Mouse (Mus musculus) hindbrain, embryonic 13.5 days (tissue): Measurements from ENCODE around the gene Vasn. TPM values are rescaled to one million over a fixed set of nuclear protein-coding genes. Genes with fewer than 3 reads are reported as not detected.
A peak's percentile ranks its signal among the peaks of the same experiment; 100 is the strongest.

ENCODE experiments used
- ATAC-seq: fragments of 200-750 bp; cut with Nextera tagmentation; 2 replicates; pipeline ENCODE4 v1.8.0; 2017; ENCODE audit warnings: moderate TSS enrichment; ENCODE audit not compliant: low FRiP score
- H3K27ac ChIP-seq: fragments of 300-500 bp; sonication (generic); 2 replicates; pipeline ENCODE4 v1.5.1; 2015; ENCODE audit warnings: inconsistent platforms, mild to moderate bottlenecking, moderate library complexity
- H3K27me3 ChIP-seq: fragments of 300-500 bp; sonication (generic); 2 replicates; pipeline ENCODE4 v1.6.1; 2015; ENCODE audit warnings: mild to moderate bottlenecking, inconsistent platforms
- H3K36me3 ChIP-seq: fragments of 300-500 bp; sonication (generic); 2 replicates; pipeline ENCODE4 v1.6.1; 2015; ENCODE audit warnings: mild to moderate bottlenecking, inconsistent platforms
- H3K4me1 ChIP-seq: fragments of 300-500 bp; sonication (generic); replicated peaks from 2 replicates; pipeline ENCODE4 v1.6.1; 2015; ENCODE audit warnings: inconsistent platforms
- H3K4me2 ChIP-seq: fragments of 300-500 bp; sonication (generic); 2 replicates; pipeline ENCODE4 v1.6.1; 2015; ENCODE audit warnings: inconsistent platforms, mild to moderate bottlenecking, moderate library complexity
- H3K4me3 ChIP-seq: fragments of 300-500 bp; sonication (generic); 2 replicates; pipeline ENCODE4 v1.5.1; 2015; ENCODE audit warnings: mild to moderate bottlenecking, inconsistent platforms
- H3K9ac ChIP-seq: fragments of 300-500 bp; sonication (generic); 2 replicates; pipeline ENCODE4 v1.6.1; 2015; ENCODE audit warnings: mild to moderate bottlenecking, inconsistent platforms
- H3K9me3 ChIP-seq: fragments of 300-500 bp; sonication (generic); 2 replicates; pipeline ENCODE4 v1.6.1; 2016; ENCODE audit warnings: inconsistent platforms
- WGBS: fragments of 180-500 bp; shearing (Covaris S2); methylation state at CpG from one replicate; pipeline ENCODE4 v1.1.7; 2015; 5-methylcytosine and 5-hydroxymethylcytosine counted together
- polyA plus RNA-seq: library from polyadenylated mRNA; unstranded; fragments of >200 nt; fragmentation: Nextera tagmentation; extraction: Ambion mirVana; gene quantifications from 2 replicates; pipeline ENCODE4 v1.2.1, GENCODE M21; 2015

The Vasn gene
- polyA plus RNA-seq, 1 experiment from 2014 or later, result 6.3 TPM

DNA sequence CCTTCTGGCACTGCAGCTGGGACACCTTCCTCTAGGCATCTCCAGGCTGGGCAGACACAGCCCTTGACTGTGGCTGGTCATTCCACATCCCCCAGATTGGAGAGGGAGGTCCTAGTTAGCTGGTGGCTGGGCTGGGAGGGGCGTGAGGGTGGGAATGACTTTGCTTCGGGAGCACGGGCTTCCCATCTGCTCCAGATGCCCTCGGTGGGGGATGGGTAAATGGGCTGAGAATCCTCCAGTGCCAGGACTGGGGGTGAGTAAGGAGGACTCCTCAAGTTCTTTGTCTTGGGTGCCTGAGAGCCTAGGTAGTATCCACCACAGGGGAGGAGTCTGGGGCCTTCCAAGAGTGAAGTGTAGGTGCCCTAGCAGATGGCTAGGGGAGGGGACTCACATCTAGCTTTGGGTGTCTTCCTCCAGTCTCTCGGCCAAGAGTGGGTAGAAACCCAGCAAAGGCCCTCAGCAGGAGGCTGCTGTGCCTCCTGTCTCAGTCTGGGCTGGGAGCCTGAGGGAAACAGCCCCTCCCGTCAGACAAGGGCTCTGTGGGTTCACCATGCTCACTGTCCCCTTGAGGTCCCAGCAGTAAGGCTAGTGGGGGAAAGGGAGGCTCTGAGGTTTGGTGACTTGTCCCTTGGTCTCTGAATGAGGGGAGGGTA, 40.7 kb upstream of the Vasn start:
- no peak for ATAC-seq
- peak overlapping the region; percentile 97 for H3K4me2 ChIP-seq
- H3K4me1 ChIP-seq, result peaks cover 85% of the 10 kb centered on the region
- H3K9me3 ChIP-seq, result no peaks in the 10 kb centered on the region
- WGBS, result 13% methylated on average over 6 of the region's 6 CpGs
- peak overlapping the region; percentile 12; the same call in 1 of the 2 replicates for H3K4me3 ChIP-seq
- no peaks in the 10 kb centered on the region for H3K36me3 ChIP-seq
- H3K27ac ChIP-seq, result peak overlapping the region; percentile 75
- peak overlapping the region; percentile 96 for H3K9ac ChIP-seq
- H3K27me3 ChIP-seq, result no peaks in the 10 kb centered on the region

DNA sequence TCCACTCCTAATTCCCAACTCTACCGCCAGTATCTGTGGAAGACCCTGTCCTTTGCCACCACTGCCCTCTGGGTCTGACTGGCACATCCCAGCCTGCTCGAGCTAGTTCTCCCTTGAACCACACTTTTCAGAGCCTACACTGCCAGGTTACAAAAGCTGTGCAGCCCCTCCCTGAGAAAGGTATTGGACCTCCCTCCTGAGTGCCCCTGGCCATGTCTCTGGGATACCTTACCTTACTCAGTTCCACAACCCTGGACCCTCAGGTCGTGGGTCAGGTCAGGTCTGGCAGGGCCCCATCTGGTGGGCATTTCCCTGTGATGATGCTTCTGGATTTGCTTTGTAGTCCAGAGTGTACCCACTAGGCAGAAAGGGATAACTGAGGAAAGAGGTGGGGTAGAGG, 40.1 kb upstream of the Vasn start:
- Histone ChIP-seq H3K27ac (no peak overlapping the region), H3K9ac (no peak overlapping the region), H3K4me3 (no peak overlapping the region), H3K9me3 (no peaks in the 10 kb centered on the region), H3K27me3 (no peaks in the 10 kb centered on the region), H3K4me1 (peaks cover 90% of the 10 kb centered on the region), H3K36me3 (no peaks in the 10 kb centered on the region), H3K4me2 (no peak overlapping the region)
- WGBS, result 84% methylated on average over 3 of the region's 3 CpGs
- no peak for ATAC-seq

DNA sequence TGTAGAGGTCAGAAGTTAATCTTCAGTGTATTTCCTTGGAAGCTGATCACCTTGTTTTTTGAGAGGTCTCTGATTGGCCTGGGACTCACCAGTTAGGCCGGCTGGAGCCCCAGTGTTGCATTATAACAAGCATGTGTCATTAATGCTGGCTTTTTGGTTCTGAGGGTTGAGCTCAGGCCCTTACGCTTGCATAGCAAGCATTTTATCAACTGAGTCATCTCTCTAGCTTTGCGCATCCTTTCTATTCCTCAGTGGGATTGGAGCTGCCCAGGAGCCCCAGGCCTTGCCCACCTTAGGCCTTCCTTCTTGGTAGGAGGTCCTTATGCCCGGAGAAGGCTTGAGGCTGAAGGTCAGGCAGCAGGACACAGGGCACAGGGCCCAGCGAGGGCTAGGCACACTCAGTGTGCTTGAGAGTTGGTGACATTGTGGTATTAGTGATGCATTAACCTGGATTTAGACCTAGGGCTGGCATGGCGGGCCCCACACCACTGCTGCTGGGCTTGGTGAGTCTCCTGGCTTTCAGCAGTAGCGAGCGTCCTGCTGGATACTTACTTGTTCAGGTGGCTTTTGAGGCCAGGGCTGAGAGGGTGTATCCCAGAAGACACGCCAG, 38.9 kb upstream of the Vasn start:
- H3K4me3 ChIP-seq, result no peak overlapping the region
- H3K27me3 ChIP-seq, result no peaks in the 10 kb centered on the region
- H3K4me2 ChIP-seq, result no peak overlapping the region
- peak overlapping the region; percentile 30; the same call in 1 of the 2 replicates for H3K27ac ChIP-seq
- H3K36me3 ChIP-seq, result no peaks in the 10 kb centered on the region
- 0 out of 2 replicates have a peak overlapping the region, but pooled peaks have one; percentile 9 for H3K9ac ChIP-seq
- no peak for ATAC-seq
- H3K4me1 ChIP-seq, result peaks cover 95% of the 10 kb centered on the region
- no peaks in the 10 kb centered on the region for H3K9me3 ChIP-seq
- WGBS, result 80% methylated on average over 9 of the region's 9 CpGs

DNA sequence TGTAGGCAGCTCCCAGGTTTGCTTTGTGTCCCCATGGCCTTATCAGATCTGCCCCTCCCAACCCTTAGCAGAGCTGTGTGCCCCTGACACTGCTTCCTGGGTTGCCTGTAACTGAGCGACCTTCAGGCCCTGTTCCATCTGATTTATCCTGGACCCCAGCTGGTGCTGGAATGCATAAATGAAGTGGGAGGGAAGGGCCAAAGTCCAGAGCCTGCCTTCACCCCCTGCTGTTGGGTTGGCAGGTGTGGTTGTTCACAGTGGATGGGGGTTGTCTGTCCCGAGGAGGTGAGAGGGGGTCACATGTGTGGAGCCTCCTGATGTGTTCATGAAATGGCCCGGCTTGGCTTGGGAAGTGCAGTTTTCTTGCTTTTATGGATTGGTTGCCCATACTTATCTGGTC, 37.6 kb upstream of the Vasn start:
- H3K4me1 ChIP-seq, result peaks cover 95% of the 10 kb centered on the region
- 5% methylated on average over 3 of the region's 3 CpGs for WGBS
- ATAC-seq, result no peak

DNA sequence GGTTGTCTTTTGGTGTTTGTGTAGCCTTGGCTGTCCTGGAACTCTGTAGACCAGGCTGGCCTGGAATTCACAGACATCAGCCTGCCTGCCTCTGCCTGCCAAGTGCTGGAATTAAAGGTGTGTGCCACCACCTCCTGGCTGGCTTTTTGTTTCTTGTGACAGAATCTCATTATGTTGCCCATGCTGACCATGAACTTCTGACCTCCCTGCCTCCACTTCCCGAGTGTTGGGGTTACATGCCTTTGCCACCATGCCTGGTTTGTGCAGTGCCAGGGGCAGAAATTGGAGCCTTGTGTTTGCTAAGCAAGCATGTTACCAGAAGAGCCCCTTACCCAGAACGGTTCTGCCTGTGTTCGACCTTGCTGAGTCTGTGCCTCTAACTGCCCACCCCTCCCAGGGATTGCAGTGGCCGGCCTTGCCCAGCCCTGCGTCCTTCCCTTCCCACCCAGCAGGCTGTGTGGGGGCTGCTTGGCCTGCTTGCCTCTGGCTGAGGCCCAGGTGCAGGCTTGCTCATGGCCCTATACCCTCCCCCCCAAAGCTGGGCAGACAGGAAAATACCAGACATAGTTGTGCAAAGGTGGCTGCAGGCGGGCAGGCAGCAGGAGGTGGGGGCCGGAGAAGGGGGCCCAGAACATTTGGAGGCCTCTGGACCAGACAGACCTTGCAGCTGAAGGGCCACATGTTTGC, 36.8 kb upstream of the Vasn start:
- H3K4me2 ChIP-seq, result peak overlapping the region; percentile 17; the same call in 1 of the 2 replicates
- H3K9me3 ChIP-seq, result no peaks in the 10 kb centered on the region
- H3K36me3 ChIP-seq, result no peaks in the 10 kb centered on the region
- peak overlapping the region; percentile 49 for H3K9ac ChIP-seq
- ATAC-seq, result no peak
- WGBS, result 33% methylated on average over 7 of the region's 7 CpGs
- no peak overlapping the region for H3K4me3 ChIP-seq
- H3K27ac ChIP-seq, result peak overlapping the region; percentile 48
- H3K4me1 ChIP-seq, result peaks cover 94% of the 10 kb centered on the region
- H3K27me3 ChIP-seq, result no peaks in the 10 kb centered on the region

More for the DNA sequence above, 37.6 kb upstream of the Vasn start:
- Histone ChIP-seq H3K9ac (peak overlapping the region; percentile 39; the same call in 1 of the 2 replicates), H3K27ac (peak overlapping the region; percentile 66; the same call in 1 of the 2 replicates), H3K27me3 (no peaks in the 10 kb centered on the region), H3K9me3 (no peaks in the 10 kb centered on the region), H3K4me2 (no peak overlapping the region), H3K4me3 (no peak overlapping the region), H3K36me3 (no peaks in the 10 kb centered on the region)

DNA sequence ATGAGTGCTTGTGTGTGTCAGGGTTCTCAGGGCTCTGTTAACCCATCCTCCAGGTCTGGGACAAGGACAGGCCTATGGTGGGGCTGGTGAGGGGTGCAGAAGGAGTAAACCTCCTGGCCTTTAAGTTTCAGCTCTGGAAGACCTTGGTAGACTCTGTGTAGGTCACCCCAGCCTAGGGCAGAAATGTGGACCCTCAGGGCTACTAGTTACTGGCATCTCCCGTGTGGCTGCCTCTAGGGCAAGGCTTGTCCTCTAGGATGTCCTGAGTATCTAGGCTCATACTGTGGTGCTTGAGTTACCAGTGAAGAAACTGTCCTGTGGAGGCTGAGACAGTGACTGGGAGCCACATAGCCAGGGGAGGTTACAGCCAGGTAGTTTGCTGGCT, 36.3 kb upstream of the Vasn start:
- H3K27ac ChIP-seq, result peak overlapping the region; percentile 48
- peak overlapping the region; percentile 49; the same call in 1 of the 2 replicates for H3K9ac ChIP-seq
- ATAC-seq, result no peak
- H3K36me3 ChIP-seq, result no peaks in the 10 kb centered on the region
- no peaks in the 10 kb centered on the region for H3K27me3 ChIP-seq
- no peak overlapping the region for H3K4me2 ChIP-seq
- H3K4me3 ChIP-seq, result no peak overlapping the region
- H3K9me3 ChIP-seq, result no peaks in the 10 kb centered on the region
- WGBS, result 76% methylated on average over 1 of the region's 1 CpGs
- H3K4me1 ChIP-seq, result peaks cover 93% of the 10 kb centered on the region

DNA sequence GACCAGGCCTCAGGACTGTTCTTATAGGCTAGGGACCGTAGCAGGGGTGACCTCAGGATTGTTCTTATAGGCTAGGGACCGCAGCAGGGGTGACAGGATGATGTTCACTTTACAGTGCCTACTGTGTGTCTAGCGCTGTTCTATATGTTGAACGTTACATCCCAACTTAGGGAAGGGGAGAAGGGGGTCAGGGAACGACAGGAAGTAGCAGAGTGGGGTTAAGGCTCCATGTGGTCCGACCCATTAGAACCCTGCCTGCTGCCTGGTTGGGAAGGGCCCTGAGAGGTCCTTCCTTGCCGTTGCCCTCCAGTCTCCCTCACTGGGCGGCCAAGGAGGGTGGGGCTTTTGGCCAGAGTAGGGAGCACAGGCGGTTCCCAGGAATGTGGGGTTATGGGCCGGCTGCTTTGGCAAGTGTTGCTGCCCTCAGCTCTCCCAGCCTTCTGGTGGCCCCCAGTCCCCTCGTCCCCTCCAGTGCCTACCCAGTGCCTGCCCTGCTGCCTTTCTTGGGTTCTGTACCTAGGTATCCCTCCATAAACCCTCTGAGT, 35.4 kb upstream of the Vasn start:
- Histone ChIP-seq H3K27ac (no peak overlapping the region; the same call in 1 of the 2 replicates), H3K9ac (no peak overlapping the region), H3K4me1 (peaks cover 84% of the 10 kb centered on the region), H3K27me3 (no peaks in the 10 kb centered on the region), H3K36me3 (peaks cover 7% of the 10 kb centered on the region), H3K4me2 (no peak overlapping the region), H3K4me3 (no peak overlapping the region), H3K9me3 (no peaks in the 10 kb centered on the region)
- 73% methylated on average over 11 of the region's 11 CpGs for WGBS
- no peak for ATAC-seq

DNA sequence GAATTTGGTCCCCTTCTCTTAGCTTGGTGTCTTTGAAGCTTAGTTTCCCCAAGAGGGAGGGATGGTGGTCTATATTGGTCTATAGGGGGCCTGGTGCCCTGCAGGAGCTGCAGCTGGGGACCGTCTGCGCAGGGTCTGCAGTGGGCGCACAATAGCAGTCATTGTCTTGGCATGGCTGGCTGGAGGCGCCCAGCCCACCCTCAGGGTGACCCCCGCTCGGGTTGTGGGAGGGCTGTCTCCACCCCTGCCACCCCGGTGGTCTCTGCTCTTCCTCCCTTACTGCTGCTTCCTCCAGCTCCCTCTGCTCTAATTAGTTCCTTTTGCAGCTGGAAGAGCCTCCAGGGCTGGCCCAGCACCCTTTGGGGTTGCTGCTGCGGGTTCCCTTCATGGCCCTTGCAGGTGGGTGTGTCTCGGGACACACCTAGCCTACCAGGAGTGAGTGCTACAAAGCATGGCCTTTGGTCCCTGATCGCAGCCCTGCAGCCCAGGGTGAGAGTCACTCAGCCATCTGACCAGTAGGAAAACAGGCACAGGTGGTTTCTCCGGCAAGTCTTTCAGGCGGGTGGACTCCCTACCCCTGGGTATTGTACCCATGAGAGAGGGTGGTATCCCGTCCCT, 34.1 kb upstream of the Vasn start:
- 45% methylated on average over 12 of the region's 13 CpGs for WGBS
- Histone ChIP-seq H3K27me3 (no peaks in the 10 kb centered on the region), H3K4me2 (no peak overlapping the region), H3K9ac (peak overlapping the region; percentile 51), H3K4me3 (no peak overlapping the region), H3K9me3 (no peaks in the 10 kb centered on the region), H3K36me3 (peaks cover 18% of the 10 kb centered on the region), H3K27ac (peak overlapping the region; percentile 52; the same call in 1 of the 2 replicates), H3K4me1 (peaks cover 75% of the 10 kb centered on the region)
- ATAC-seq, result no peak

DNA sequence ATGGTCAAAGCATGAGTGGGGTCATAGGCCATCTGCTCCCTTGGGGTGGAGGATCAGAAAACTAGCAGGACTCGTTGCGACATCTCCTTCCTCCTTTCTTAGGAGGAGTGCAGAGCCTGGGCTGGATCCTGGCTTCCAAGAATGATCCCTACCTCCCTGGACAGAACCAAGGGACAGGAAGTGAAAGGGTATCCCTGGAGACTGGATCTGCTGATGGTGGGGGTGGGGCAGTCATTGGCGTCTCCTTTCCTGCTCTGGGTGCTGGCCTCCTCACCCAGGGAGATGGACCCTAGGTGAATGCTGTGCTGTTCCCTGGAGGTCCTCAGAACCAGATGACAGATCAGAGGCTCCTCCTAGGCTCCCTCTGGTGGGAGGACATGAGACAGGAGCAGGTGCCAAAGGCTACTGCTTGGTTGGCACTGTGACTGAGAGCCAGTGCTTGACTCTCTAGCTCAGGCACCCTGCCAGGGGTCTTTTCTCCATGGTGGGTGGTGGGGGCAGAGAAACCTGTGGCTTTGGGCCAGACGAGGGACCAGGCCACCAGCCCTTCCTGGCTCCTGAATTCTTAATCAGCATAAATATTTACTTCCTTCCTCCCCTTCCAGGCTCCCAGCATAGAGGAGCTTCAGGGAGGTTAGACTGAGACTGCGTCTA, 33.2 kb upstream of the Vasn start:
- 0 out of 2 replicates have a peak overlapping the region, but pooled peaks have one; percentile 43 for H3K9ac ChIP-seq
- H3K27ac ChIP-seq, result 0 out of 2 replicates have a peak overlapping the region, but pooled peaks have one; percentile 35
- no peak overlapping the region for H3K4me3 ChIP-seq
- peaks cover 26% of the 10 kb centered on the region for H3K36me3 ChIP-seq
- peaks cover 66% of the 10 kb centered on the region for H3K4me1 ChIP-seq
- H3K9me3 ChIP-seq, result no peaks in the 10 kb centered on the region
- no peaks in the 10 kb centered on the region for H3K27me3 ChIP-seq
- H3K4me2 ChIP-seq, result no peak overlapping the region
- no peak; the same call in 1 of the 2 replicates for ATAC-seq
- 40% methylated on average over 5 of the region's 5 CpGs for WGBS

DNA sequence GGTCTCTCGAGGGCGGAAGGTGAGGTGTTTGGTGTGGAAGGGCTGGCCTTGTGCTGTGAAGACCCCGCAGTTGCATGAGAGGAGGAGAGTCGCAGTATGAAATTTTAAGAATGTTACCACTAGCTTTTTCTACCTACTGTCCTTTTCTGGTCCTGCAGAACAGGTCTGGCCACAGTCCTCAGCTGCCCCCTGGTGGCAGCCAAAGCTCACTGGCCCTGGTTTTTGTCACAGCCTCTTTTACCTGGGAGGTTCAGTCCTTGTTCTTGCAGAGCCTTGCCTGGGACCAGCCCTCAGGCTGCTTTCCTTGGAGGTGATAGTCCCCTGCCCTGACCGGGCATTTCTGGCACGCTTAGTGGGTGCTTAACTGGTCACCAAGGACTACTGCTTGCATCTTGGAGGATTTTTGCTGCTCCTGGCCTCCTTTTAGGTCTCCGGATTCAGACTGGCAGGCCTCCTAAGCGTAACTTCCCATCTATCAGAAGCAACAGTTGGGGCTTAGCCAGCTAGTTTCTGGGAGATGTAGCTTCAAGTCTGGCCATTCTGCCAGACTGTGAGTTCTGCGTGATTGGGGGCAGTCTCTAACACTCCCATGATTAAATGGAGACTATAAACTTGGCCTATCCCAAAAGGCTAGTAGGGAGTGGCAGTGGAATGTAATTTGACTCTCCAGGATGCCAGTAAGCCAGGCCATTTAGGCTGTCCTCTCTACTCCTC, 31.8 kb upstream of the Vasn start:
- 60% methylated on average over 9 of the region's 9 CpGs for whole genome bisulfite sequencing
- H3K27me3 ChIP-seq, result no peaks in the 10 kb centered on the region
- H3K9me3 ChIP-seq, result no peaks in the 10 kb centered on the region
- H3K9ac ChIP-seq, result peak overlapping the region; percentile 39; the same call in 1 of the 2 replicates
- H3K27ac ChIP-seq, result 0 out of 2 replicates have a peak overlapping the region, but pooled peaks have one; percentile 19
- no peak overlapping the region for H3K4me2 ChIP-seq
- H3K4me3 ChIP-seq, result no peak overlapping the region
- peaks cover 53% of the 10 kb centered on the region for H3K4me1 ChIP-seq
- H3K36me3 ChIP-seq, result peaks cover 35% of the 10 kb centered on the region
- ATAC-seq, result 0 out of 2 replicates have a peak, but pooled peaks have one; percentile 26

DNA sequence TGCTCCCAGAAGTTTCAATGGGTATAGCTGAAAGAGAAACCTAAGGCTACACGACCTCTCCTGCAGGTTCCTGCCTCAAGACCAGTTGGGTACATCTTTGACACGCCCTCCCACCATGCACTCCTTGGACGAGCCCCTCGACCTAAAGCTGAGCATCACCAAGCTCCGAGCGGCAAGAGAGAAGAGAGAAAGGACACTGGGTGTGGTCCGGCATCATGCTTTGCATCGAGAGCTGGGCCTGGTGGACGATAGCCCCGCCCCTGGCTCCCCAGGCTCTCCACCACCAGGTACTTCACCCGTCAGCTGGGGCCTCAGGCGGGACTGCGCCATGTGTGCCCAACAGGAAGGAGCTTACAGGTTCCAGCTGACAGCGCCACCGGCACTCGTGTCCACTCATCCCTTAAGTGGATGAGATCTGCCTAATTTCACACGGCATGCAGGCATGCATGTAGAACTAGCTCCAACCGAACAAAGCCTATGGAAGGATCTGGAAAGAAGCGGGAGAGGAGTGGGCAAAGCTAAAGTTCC, 31.1 kb upstream of the Vasn start:
- peaks cover 46% of the 10 kb centered on the region for H3K4me1 ChIP-seq
- H3K4me2 ChIP-seq, result no peak overlapping the region
- no peaks in the 10 kb centered on the region for H3K9me3 ChIP-seq
- no peak overlapping the region for H3K27ac ChIP-seq
- WGBS, result 85% methylated on average over 17 of the region's 19 CpGs
- no peak for ATAC-seq
- no peak overlapping the region for H3K4me3 ChIP-seq
- peaks cover 42% of the 10 kb centered on the region for H3K36me3 ChIP-seq
- no peaks in the 10 kb centered on the region for H3K27me3 ChIP-seq
- H3K9ac ChIP-seq, result no peak overlapping the region
